Mouse (Mus musculus) liver, adult 2 months (tissue): ENCODE measurements around the gene Glo1. TPM values are rescaled to one million over a fixed set of nuclear protein-coding genes. Genes with fewer than 3 reads are reported as not detected.

Experiments used
- DNase-seq: peaks from one replicate; pipeline ENCODE4 v3.0.0-alpha.2; 2011; ENCODE audit warnings: low read depth, low spot score; ENCODE audit errors: extremely low read depth
- H3K27ac ChIP-seq: fragments of 200-500 bp; replicated peaks from 2 replicates; pipeline ENCODE4 v1.5.1; 2012; ENCODE audit warnings: low read depth, mild to moderate bottlenecking, control low read depth, inconsistent platforms, low read length; ENCODE audit not compliant: insufficient read depth
- H3K27me3 ChIP-seq: fragments of 200-500 bp; 2 replicates; pipeline ENCODE4 v1.6.1; 2012; ENCODE audit warnings: mild to moderate bottlenecking, moderate library complexity, low read length, inconsistent platforms; ENCODE audit not compliant: control insufficient read depth, insufficient read depth
- H3K36me3 ChIP-seq: fragments of 200-500 bp; 2 replicates; pipeline ENCODE4 v1.6.1; 2012; ENCODE audit warnings: low read length, inconsistent platforms; ENCODE audit not compliant: control insufficient read depth, insufficient read depth
- H3K4me1 ChIP-seq: fragments of 200-500 bp; 2 replicates; pipeline ENCODE4 v1.6.1; 2011; ENCODE audit warnings: low read length; ENCODE audit not compliant: control insufficient read depth, insufficient read depth
- H3K4me3 ChIP-seq: fragments of 200-500 bp; 2 replicates; pipeline ENCODE4 v1.5.1; 2011; ENCODE audit warnings: low read depth, mild to moderate bottlenecking, control low read depth, low read length, moderate library complexity; ENCODE audit not compliant: insufficient read depth
- H3K79me2 ChIP-seq: fragments of 200-500 bp; 2 replicates; pipeline ENCODE4 v1.6.1; 2012; ENCODE audit warnings: inconsistent platforms, mild to moderate bottlenecking, low read length, moderate library complexity; ENCODE audit not compliant: control insufficient read depth, insufficient read depth
- H3K9ac ChIP-seq: fragments of 200-500 bp; 2 replicates; pipeline ENCODE4 v1.6.1; 2012; ENCODE audit warnings: low read depth, mild to moderate bottlenecking, control low read depth, inconsistent platforms, low read length
- CTCF ChIP-seq: fragments of 200-500 bp; IDR thresholded peaks from 2 replicates; pipeline ENCODE4 v1.5.1; 2011; ENCODE audit warnings: low read depth, low read length, control low read depth
- POLR2A ChIP-seq: fragments of 200-500 bp; IDR thresholded peaks from 2 replicates; pipeline ENCODE4 v1.6.1; 2011; ENCODE audit warnings: low read length, control low read depth; ENCODE audit not compliant: insufficient read depth; ENCODE audit errors: extremely low read depth
- WGBS: fragments of 180-500 bp; shearing (Covaris S2); methylation state at CpG from one replicate; pipeline ENCODE4 v1.1.7; 2018; 5-methylcytosine and 5-hydroxymethylcytosine counted together
- polyA plus RNA-seq: library from polyadenylated mRNA; depleted of rRNA; stranded (reverse); fragments of >200 nt; gene quantifications from 2 replicates; pipeline ENCODE4 v1.2.3, GENCODE M21; 2012
- total RNA-seq: library from RNA; depleted of rRNA; stranded (reverse); fragments of >200 nt; gene quantifications from 2 replicates; pipeline ENCODE4 v1.2.3, GENCODE M21; 2014

The Glo1 gene
- total and polyA plus RNA-seq, 2 experiments, result 239 to 384 TPM

- no peaks in the 10 kb centered on the region for H3K36me3 ChIP-seq
- H3K9ac ChIP-seq, result no peak overlapping the region
- peaks cover 25% of the 10 kb centered on the region; the same call in 1 of the 2 replicates for H3K79me2 ChIP-seq
- H3K27ac ChIP-seq, result no peak overlapping the region
- H3K27me3 ChIP-seq, result no peaks in the 10 kb centered on the region
- H3K4me1 ChIP-seq, result peaks cover 4% of the 10 kb centered on the region
- 8% methylated on average over 8 of the region's 8 CpGs for WGBS
- no peak overlapping the region for H3K4me3 ChIP-seq
- peak; percentile 79 for DNase-seq
- TF ChIP-seq CTCF (no peak), POLR2A (no peak)
Observed at GRCm38 (mm10) chr17:30570173-30570572, 56.5 kb downstream of the Glo1 start.

DNA sequence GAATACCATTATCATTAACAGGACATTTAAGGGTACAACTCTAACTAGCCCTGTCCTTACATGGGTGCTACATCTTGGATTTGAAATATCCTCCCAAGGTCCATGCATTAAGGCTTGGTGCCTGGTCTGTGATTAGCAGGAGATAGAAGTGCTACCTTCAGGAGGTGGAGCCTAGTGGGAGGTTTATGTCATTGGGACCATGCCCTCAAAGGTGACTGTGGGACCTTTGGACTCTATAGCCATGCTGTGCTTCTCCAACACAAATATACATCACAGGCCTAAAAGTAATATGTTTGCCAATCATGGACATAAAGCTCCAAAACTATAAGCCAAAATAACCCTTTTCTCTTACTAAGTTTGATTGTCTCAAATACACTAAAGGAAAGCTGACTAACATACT is 58.2 kb downstream of the Glo1 start:
- TF ChIP-seq CTCF, result no peak
- TF ChIP-seq POLR2A, result no peak
- H3K27ac ChIP-seq, result no peak overlapping the region

DNA sequence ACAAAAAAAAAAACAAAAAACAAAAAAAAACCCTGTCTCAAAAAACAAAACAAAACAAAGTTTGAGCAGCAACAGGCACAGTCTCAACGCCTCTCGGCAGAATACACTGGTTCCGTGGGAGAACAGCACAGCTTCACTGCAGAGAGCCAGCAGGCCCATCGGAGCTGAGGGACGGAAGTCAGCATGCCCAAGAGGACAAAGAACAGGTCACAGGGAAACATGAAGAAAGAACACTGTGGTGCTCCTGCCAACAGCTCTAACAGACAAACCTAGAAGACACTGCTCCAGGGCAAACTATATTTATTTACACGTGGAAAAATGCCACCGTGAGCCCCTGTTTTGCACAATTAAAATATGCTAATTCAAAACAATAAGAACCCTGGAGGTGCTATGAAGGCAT is 61.7 kb downstream of the Glo1 start:
- TF ChIP-seq CTCF, result no peak
- no peak overlapping the region for H3K9ac ChIP-seq
- H3K27ac ChIP-seq, result no peak overlapping the region
- no peaks in the 10 kb centered on the region for H3K36me3 ChIP-seq
- DNase-seq, result peak; percentile 88
- 21% methylated on average over 7 of the region's 7 CpGs for WGBS
- no peaks in the 10 kb centered on the region for H3K27me3 ChIP-seq
- no peak overlapping the region for H3K4me3 ChIP-seq
- peaks cover 3% of the 10 kb centered on the region for H3K4me1 ChIP-seq
- H3K79me2 ChIP-seq, result peaks cover 26% of the 10 kb centered on the region; the same call in 1 of the 2 replicates

More for the DNA sequence above, 58.2 kb downstream of the Glo1 start:
- Histone ChIP-seq H3K79me2 (peaks cover 27% of the 10 kb centered on the region; the same call in 1 of the 2 replicates), H3K9ac (no peak overlapping the region), H3K36me3 (no peaks in the 10 kb centered on the region), H3K4me3 (no peak overlapping the region), H3K4me1 (peaks cover 5% of the 10 kb centered on the region), H3K27me3 (no peaks in the 10 kb centered on the region)
- DNase-seq, result no peak

- TF ChIP-seq POLR2A (no peak), CTCF (no peak)
- 70% methylated on average over 3 of the region's 3 CpGs for WGBS
- DNase-seq, result no peak
Observed at GRCm38 (mm10) chr17:30564407-30564806, 62.3 kb downstream of the Glo1 start.

DNA sequence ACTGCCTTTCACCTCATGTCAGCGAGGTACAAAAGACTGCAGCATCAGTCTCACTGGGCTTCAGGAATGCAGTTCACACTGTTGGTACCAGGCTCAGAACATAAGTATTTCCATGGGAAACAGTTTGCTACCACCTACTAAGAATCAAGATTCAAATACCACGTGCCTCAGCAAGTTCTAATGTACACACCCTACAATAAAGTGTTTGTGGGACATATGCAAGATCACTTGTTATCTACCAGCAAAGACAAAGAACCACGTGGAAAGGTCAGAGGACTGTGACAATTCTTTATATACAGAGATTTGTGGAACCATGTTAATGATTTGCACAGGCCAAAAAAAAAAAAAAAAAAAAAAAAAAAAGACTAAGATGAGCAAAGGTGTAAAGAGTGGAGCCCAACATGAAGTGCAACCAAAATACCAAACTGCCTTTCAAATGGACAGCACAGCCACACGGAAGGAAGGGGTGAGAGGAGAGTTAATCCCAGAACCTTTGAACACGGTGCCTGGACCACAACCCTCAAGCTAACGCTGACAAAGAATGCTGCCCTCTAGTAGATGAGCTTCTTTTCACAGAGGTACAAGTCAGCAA is 63.1 kb downstream of the Glo1 start:
- 52% methylated on average over 6 of the region's 6 CpGs for WGBS
- Histone ChIP-seq H3K9ac (no peak overlapping the region), H3K36me3 (no peaks in the 10 kb centered on the region), H3K4me3 (no peak overlapping the region), H3K27ac (no peak overlapping the region), H3K4me1 (peaks cover 3% of the 10 kb centered on the region), H3K27me3 (no peaks in the 10 kb centered on the region), H3K79me2 (peaks cover 32% of the 10 kb centered on the region; the same call in 1 of the 2 replicates)
- DNase-seq, result no peak
- TF ChIP-seq POLR2A (no peak), CTCF (no peak)

More at GRCm38 (mm10) chr17:30564407-30564806, 62.3 kb downstream of the Glo1 start:
- H3K4me3 ChIP-seq, result no peak overlapping the region
- H3K79me2 ChIP-seq, result peaks cover 27% of the 10 kb centered on the region; the same call in 1 of the 2 replicates
- H3K27me3 ChIP-seq, result no peaks in the 10 kb centered on the region
- H3K27ac ChIP-seq, result no peak overlapping the region
- peaks cover 3% of the 10 kb centered on the region for H3K4me1 ChIP-seq
- no peak overlapping the region for H3K9ac ChIP-seq
- H3K36me3 ChIP-seq, result no peaks in the 10 kb centered on the region

- H3K4me1 ChIP-seq, result peaks cover 3% of the 10 kb centered on the region
- no peak overlapping the region for H3K9ac ChIP-seq
- DNase-seq, result no peak
- WGBS, result 89% methylated on average over 2 of the region's 2 CpGs
- no peak overlapping the region for H3K4me3 ChIP-seq
- no peak overlapping the region for H3K27ac ChIP-seq
- H3K79me2 ChIP-seq, result peaks cover 31% of the 10 kb centered on the region; the same call in 1 of the 2 replicates
- H3K36me3 ChIP-seq, result no peaks in the 10 kb centered on the region
- no peaks in the 10 kb centered on the region for H3K27me3 ChIP-seq
- TF ChIP-seq CTCF, result no peak
- TF ChIP-seq POLR2A, result no peak
Observed at GRCm38 (mm10) chr17:30562770-30563169, 63.9 kb downstream of the Glo1 start.
